Mouse (Mus musculus): Measurements from ENCODE around the gene Hnrnpu.

Hnrnpu gene

DNA sequence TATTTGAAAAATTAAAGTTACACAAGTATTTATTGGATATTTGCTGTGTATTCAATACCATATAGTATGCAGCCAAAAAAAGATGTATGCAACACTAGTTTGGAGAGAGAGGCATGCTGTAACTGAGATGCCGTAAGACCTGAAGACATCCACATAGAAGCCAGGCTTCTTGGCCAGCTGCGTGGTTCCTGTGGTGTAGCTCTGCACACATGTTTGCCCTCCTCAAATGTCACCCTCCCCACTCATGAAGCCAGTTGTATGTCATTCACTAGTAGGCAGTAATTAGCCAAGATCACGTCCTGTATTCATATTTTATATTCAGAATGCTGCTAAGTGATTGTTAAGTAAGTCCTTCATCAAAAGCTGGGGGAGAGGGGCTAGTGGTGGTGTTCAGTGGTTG is 3.8 kb upstream of the Hnrnpu start:
- no peak for DNase-seq (ENCODE audit: low spot score in 2 of 2)

GRCm38 (mm10) chr1:178340213-178340612 is 2.6 kb upstream of the Hnrnpu start:
- DNase-seq (ENCODE audit: low spot score in 2 of 2) = no peak

- DNase-seq (ENCODE audit: low spot score in 2 of 2) = peak in 1 of 2 experiments; percentile 22
These were observed 683 bp upstream of the Hnrnpu start for GRCm38 (mm10) chr1:178338318-178338641.

DNA sequence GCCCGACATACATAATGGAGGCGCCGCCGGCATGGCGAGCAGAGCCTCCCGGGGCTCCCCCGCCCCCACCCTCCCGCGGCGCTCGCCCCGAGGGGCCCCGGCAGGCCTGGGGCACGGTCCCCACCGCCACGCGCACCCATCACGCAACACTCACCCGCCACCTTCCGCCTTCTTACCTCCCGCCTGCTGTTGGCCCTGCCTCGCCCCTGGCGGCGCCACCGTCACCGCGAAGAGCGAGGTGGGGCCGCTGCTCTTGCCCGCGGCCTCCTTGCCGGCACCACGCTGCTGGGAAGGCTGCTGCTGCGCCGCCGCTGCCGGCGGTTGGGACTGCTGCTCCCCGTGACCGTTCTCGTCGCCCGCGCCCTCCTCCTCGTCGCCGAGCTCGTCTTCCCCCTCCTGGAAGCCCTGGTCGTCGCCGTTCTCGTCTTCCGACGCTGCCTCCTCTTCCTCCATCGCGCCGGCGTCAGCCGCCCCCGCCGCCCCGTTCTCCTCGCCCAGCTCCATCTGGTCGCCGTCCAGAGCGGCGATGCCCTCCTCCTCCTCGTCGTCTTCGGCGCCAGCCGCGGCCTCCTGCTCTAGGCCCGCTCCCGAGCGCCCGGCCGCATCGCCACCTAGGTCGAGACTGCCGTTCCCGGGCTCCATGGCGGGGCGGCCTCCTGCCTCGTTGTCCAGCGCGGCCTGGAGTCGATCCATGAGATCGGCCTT is 668 bp downstream of the Hnrnpu start:
- peak in 1 of 2 experiments; percentile 35 for DNase-seq (ENCODE audit: low spot score in 2 of 2)

DNA sequence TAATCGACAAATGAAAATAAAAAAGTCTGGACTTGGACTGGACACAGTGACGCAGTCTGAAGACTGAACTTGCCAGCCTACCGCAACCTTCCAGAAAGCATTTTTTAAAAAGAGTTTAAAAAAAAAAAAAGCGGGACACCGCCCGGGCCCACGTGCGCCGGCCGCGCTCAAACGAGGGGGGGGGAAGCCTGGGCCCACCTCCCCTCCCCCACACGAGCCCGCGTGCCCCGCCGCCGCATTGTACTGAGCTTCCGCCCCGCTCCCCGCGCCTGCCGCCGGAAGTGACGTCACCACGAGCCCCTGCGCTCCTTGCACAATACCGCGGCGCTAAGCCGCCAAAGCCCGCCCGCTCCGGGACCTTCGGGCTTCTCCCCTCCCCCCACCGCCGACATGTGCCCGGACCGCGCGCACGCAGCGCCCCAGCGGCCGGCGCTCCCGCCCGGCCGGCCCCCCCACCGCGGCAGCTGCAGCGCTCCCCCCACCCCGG is 1.3 kb downstream of the Hnrnpu start:
- DNase-seq (ENCODE audit: low spot score in 2 of 2) = peak; percentile 95

- no peak for DNase-seq (ENCODE audit: low spot score in 2 of 2)
These were observed 1.7 kb downstream of the Hnrnpu start for GRCm38 (mm10) chr1:178335860-178336261.

DNA sequence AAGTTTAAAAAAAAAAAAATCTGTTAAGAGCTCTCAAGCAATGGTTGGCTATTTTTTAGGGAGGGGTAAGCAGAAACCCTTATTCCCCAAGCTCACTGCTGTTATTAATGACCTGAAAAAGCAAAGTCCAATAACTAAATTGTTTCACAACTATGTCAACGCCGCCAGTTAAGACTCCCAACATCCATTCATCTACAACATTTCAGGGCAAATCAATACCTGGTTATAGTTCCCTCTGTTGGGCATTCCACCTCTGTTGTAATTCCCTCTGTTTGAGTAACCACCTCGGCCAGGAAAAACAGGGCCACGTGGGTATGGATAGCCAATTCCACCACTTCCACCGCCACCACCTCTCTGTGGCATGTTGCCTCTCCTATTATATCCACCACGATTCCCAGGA is 7.7 kb downstream of the Hnrnpu start:
- DNase-seq (ENCODE audit: low spot score in 2 of 2) = no peak

DNA sequence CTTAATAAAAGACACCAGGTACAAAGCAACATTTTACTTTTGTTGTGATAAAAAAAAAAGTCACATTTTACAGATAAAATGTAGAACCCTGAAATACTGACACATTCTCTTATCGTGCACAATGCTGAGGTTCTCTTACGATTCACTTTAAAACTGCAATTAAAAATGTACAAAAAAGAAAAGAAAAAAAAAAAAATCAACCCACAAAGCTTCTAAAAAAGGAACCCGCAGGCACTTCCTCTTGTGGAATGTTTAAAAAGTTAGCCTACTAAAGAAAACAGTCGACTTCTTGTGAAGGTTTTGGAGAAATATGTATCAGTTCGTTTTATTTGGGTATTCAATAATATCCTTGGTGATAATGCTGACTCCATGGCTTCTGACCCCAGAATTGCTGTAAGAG is 8.6 kb downstream of the Hnrnpu start:
- no peak for DNase-seq (ENCODE audit: low spot score in 2 of 2)

- no peak for DNase-seq (ENCODE audit: low spot score in 2 of 2)
These were observed 10.6 kb downstream of the Hnrnpu start for GRCm38 (mm10) chr1:178326950-178327349.

- no peak for DNase-seq (ENCODE audit: low spot score in 2 of 2)
These were observed 11.2 kb downstream of the Hnrnpu start for GRCm38 (mm10) chr1:178326357-178326756.

GRCm38 (mm10) chr1:178324568-178324967 is 13.0 kb downstream of the Hnrnpu start:
- DNase-seq (ENCODE audit: low spot score in 2 of 2) = no peak

- no peak for DNase-seq (ENCODE audit: low spot score in 2 of 2)
These were observed 14.4 kb downstream of the Hnrnpu start for GRCm38 (mm10) chr1:178323235-178323634.

GRCm38 (mm10) chr1:178321730-178322357 is 15.8 kb downstream of the Hnrnpu start:
- DNase-seq (ENCODE audit: low spot score in 2 of 2) = no peak

DNA sequence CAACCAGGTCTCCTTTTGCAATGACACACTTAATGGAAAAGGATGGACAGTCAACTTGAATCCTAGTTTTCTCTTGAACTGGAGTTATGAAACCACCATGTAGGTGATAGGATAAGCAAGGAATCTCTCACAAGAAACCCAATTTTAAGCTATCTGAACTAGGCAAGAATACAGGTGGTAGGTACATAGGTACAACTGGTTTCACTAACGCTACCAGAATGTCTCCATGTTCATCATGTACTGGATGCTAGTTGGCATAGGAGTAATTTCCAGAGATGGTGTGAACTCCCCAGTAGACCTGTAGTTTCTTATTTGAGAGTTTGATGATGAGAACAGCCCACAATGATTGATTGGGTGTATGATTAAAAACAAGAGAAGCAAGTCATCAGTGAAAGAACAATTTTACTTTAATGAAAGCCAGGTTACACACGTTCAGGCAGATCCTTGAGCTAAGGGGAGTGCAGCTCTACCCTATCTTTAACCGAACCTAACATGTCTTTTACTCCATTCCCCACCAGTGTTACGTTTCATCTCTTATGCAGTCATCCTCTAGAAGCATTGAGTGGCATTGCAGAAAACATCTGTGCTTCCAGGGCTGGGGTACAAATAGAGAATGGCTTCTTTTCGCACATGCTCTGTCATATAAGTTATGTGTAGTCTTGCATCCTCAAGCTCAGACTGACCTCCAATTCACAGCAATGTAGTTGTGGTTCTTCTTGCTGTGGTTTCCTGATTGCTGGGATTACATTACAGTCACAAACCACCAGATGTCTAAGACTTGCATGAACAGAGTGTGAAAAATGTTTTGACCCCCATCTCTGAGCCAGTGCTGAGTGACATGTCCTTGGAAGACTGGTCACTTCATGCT is 16.6 kb downstream of the Hnrnpu start:
- DNase-seq (ENCODE audit: low spot score in 2 of 2) = no peak

DNA sequence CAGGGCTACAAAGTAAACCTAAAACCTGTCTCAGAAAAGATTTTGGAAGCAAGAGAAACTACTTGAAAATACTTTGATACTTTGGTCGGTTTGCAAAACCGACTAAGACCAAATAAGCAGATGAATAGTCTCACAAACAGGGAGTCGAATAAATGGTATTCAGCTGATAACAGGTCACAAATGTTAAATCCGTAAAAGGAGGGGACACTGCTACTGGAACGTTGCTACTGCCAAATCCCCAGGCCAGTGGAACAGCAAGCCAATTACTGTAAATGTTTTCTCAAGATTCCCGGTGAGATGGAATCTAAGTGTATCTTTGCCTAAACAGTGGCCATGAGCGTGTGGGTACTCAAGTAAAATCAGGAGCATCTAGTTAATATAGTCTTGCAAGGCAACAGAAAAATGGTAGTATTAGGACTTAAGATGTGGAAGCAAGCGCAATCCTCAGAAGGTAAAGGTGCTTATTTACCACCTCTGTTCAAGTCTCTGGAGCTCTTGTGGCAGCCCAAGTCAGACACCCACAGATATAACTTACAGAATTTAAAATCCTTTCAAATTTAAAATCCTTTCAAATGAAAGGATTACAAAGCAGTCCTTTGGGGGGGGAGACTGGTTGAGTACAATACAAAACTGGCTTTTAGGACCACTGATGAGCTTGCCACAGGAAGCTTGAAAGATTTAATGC is 17.4 kb downstream of the Hnrnpu start:
- DNase-seq (ENCODE audit: low spot score in 2 of 2) = no peak

DNA sequence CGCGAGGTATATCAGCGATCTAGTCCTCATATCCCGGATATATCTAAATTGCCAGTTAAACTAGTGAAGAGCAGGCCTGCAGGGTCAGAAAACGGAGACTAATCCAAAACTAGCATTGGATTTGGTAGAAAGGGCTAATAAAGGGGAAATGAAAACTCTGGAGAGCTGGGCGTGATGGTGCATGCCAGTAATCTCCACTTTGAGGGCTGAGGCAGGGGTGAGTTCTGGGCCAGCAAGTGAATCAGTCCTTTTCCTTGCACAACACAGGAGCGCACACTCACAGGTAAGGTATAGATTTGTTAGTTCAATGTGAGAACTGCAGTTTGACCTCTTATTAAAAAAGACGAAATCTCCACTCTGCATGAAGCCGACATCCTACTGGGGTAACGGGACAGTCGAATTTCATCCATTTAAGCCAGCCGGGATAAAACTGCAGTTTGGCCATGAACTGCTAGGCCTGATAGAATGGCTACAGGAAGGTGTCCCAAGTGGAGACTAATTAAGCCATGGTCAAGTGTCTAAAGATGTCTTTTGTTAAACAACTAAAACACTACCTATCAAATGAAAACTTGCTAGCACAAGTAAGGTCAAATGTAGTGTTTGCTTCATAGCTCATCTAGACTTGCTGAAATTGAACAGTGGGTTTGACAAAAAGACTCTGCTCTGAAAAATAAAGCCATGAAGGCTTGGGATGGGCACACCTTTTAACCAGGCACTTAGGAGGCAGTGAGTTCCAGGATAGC is 18.1 kb downstream of the Hnrnpu start:
- no peak for DNase-seq (ENCODE audit: low spot score in 2 of 2)

GRCm38 (mm10) chr1:178318389-178319184 is 19.0 kb downstream of the Hnrnpu start, which contains the start of gene Cox20:
Gene Cox20 (plus strand): TSS chr1:178319130.
- DNase-seq (ENCODE audit: low spot score in 2 of 2) = peak; percentile 91 to 96

- no peak for DNase-seq (ENCODE audit: low spot score in 2 of 2)
These were observed 19.6 kb downstream of the Hnrnpu start for GRCm38 (mm10) chr1:178318002-178318388.

GRCm38 (mm10) chr1:178317275-178318001 is 20.2 kb downstream of the Hnrnpu start:
- no peak for DNase-seq (ENCODE audit: low spot score in 2 of 2)

DNA sequence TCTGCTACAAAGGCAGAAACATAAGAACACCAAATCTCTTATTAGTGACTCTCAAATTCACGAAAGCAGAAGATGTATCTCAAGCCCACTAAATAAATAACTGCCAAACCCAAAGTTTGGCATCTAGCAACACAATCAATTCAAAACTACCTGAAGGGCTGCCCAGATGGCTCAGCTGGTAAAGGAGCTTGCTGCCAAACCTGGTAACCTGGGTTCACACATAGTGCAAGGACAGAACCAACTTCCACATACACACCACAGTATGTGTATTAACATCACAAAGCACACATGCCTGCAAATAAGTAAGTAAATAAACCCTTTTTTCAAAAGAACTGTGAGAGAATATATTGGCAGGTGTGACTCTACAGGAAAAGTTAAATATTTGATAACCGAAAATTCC is 23.4 kb downstream of the Hnrnpu start:
- DNase-seq (ENCODE audit: low spot score in 2 of 2) = no peak
